Mouse (Mus musculus) testis, adult 2 months (tissue): ENCODE data around the gene Mtch1. TPM values are rescaled to one million over a fixed set of nuclear protein-coding genes. Genes with fewer than 3 reads are reported as not detected.

Source experiments
- H3K27ac ChIP-seq: fragments of 200-500 bp; 2 replicates; pipeline ENCODE4 v1.5.1; 2012; ENCODE audit warnings: low read depth, low read length; ENCODE audit not compliant: control insufficient read depth, insufficient read depth
- H3K27me3 ChIP-seq: fragments of 200-500 bp; 2 replicates; pipeline ENCODE4 v1.6.1; 2012; ENCODE audit warnings: mild to moderate bottlenecking, low read length, moderate library complexity; ENCODE audit not compliant: control insufficient read depth, insufficient read depth
- H3K36me3 ChIP-seq: fragments of 200-500 bp; 2 replicates; pipeline ENCODE4 v1.6.1; 2012; ENCODE audit warnings: mild to moderate bottlenecking, low read length; ENCODE audit not compliant: control insufficient read depth, insufficient read depth
- H3K4me1 ChIP-seq: fragments of 200-500 bp; 2 replicates; pipeline ENCODE4 v1.6.1; 2012; ENCODE audit warnings: low read length; ENCODE audit not compliant: control insufficient read depth, insufficient read depth
- H3K4me3 ChIP-seq: fragments of 200-500 bp; 2 replicates; pipeline ENCODE4 v1.5.1; 2012; ENCODE audit warnings: low read depth, mild to moderate bottlenecking, low read length, moderate library complexity, mixed read lengths; ENCODE audit not compliant: control insufficient read depth
- CTCF ChIP-seq: fragments of 200-500 bp; IDR thresholded peaks from 2 replicates; pipeline ENCODE4 v1.5.1; 2012; ENCODE audit warnings: low read depth, mild to moderate bottlenecking, inconsistent platforms, low read length, moderate library complexity; ENCODE audit not compliant: control insufficient read depth, insufficient read depth, insufficient replicate concordance
- POLR2A ChIP-seq: fragments of 200-500 bp; IDR thresholded peaks from 2 replicates; pipeline ENCODE4 v1.6.1; 2012; ENCODE audit warnings: low read depth, mild to moderate bottlenecking, inconsistent platforms, low read length, moderate library complexity; ENCODE audit not compliant: control insufficient read depth
- polyA plus RNA-seq: library from polyadenylated mRNA; depleted of rRNA; stranded (reverse); fragments of >200 nt; gene quantifications from 2 replicates; pipeline ENCODE4 v1.2.3, GENCODE M21; 2012; rRNA removed

Gene Mtch1
- polyA plus RNA-seq, 1 experiment = 43.5 TPM

GRCm38 (mm10) chr17:29293807-29294605, 53.7 kb downstream of the Mtch1 start:
- Histone ChIP-seq H3K27me3 (no peaks in the 10 kb centered on the region), H3K27ac (no peak overlapping the region), H3K4me1 (no peaks in the 10 kb centered on the region), H3K4me3 (no peak overlapping the region), H3K36me3 (0 out of 2 replicates have a peak, but pooled peaks cover under 1% of the 10 kb centered on the region)
- no peak for TF ChIP-seq POLR2A
- TF ChIP-seq CTCF = no peak

- Histone ChIP-seq H3K27ac (no peak overlapping the region), H3K4me3 (no peak overlapping the region), H3K4me1 (no peaks in the 10 kb centered on the region), H3K27me3 (no peaks in the 10 kb centered on the region), H3K36me3 (no peaks in the 10 kb centered on the region)
- no peak for TF ChIP-seq POLR2A
- TF ChIP-seq CTCF = no peak
Measured at GRCm38 (mm10) chr17:29292996-29293395, 54.7 kb downstream of the Mtch1 start.

GRCm38 (mm10) chr17:29291793-29292192, 55.9 kb downstream of the Mtch1 start:
- no peaks in the 10 kb centered on the region for H3K4me1 ChIP-seq
- TF ChIP-seq POLR2A (no peak), CTCF (no peak)
- H3K4me3 ChIP-seq = no peak overlapping the region
- no peaks in the 10 kb centered on the region for H3K27me3 ChIP-seq
- H3K27ac ChIP-seq = no peak overlapping the region
- no peaks in the 10 kb centered on the region for H3K36me3 ChIP-seq

- Histone ChIP-seq H3K36me3 (no peaks in the 10 kb centered on the region), H3K27me3 (no peaks in the 10 kb centered on the region), H3K4me1 (no peaks in the 10 kb centered on the region), H3K4me3 (no peak overlapping the region), H3K27ac (no peak overlapping the region)
- TF ChIP-seq POLR2A = no peak
- no peak for TF ChIP-seq CTCF
Measured at GRCm38 (mm10) chr17:29282216-29282952, 65.3 kb downstream of the Mtch1 start.

Other genes with a start within 250 kb of the Mtch1 start
- gene Rab44, start 233.8 kb downstream of the Mtch1 start, polyA plus RNA-seq = 2.4 TPM in 1 of 2 replicates, not detected in the other
- gene Cpne5, start 109.8 kb downstream of the Mtch1 start, polyA plus RNA-seq = 49.1 and 62.1 TPM in 2 replicates
- 12.2 and 13.1 TPM in 2 replicates for gene Ppil1, start 83.7 kb downstream of the Mtch1 start, polyA plus RNA-seq
- gene BC004004, start 79.1 kb downstream of the Mtch1 start, polyA plus RNA-seq = 42.0 and 42.5 TPM in 2 replicates
- 4.3 and 5.9 TPM in 2 replicates for gene Pi16, start 30.3 kb downstream of the Mtch1 start, polyA plus RNA-seq
- gene Fgd2, start 13.0 kb upstream of the Mtch1 start, polyA plus RNA-seq = 33.4 and 38.3 TPM in 2 replicates
- gene Pim1, start 142.8 kb upstream of the Mtch1 start, polyA plus RNA-seq = 87.2 and 99.7 TPM in 2 replicates
- gene Gm17657, start 201.7 kb upstream of the Mtch1 start, polyA plus RNA-seq = 18.6 and 21.1 TPM in 2 replicates
- 26.0 and 26.5 TPM in 2 replicates for gene Tbc1d22b, start 201.9 kb upstream of the Mtch1 start, polyA plus RNA-seq
- 312 and 396 TPM in 2 replicates for gene Tmem217, start 204.5 kb upstream of the Mtch1 start, polyA plus RNA-seq